16 mouse cellular contexts compared by ENCODE assay signal in the genomic region with DNA sequence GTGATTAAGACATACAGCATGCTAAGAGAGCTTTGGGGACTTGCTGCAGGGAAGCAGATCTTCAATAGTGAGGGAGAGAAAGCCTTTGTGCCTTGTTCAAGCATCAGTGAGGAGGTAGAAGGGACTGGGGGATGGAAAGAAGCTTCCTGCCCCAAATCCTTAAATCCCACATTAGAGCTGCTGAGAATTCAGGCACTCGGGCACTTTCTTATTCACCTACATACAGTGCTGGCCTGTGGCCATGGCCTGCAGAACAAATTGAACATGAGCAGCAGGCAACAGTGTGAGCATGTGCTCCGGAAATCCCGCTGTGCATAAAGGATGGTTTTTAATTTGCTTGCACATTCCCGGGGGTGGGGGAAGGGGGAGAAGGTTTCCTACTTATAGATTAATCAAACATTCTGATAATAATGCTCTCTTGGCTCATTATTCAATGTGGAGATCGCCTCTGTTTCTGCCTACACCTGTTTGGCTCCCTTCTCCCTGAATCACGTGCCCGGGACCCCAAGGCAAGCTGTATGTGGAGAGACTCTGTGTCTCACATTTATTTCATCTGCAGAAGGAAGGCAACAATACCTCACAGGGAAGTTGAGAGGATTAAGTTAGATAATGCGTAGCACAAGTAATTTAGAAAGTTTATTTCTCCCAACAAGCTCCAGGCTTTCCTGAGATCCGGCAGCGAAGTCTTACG.
DNase-seq lines count a peak whose midpoint lies in the region; ATAC-seq and TF ChIP-seq lines count a peak whose summit lies in the region.
"Had no signal": no experiment of that assay in that cellular context is flagged by ENCODE, and none has a peak within 500 bp of the region (broad histone marks: within the 10 kb centered on the region; RNA-seq: fewer than 3 reads in every experiment).

No protein-coding gene starts in this region.

- no peaks in the 10 kb centered on the region for H3K36me3 ChIP-seq in forebrain, postnatal 0 days (ENCODE audit: insufficient read depth)
- H3K36me3 ChIP-seq in midbrain, postnatal 0 days (ENCODE audit: insufficient read depth, low read length): no peaks in the 10 kb centered on the region
- H3K36me3 ChIP-seq: heart, embryonic 13.5 days; lung, embryonic 15.5 days; midbrain, embryonic 12.5 days had no signal

- no peak overlapping the region for H3K9ac ChIP-seq in forebrain, postnatal 0 days
- no peak overlapping the region for H3K9ac ChIP-seq in midbrain, postnatal 0 days (replicated peaks; ENCODE audit: low read length, poor library complexity, severe bottlenecking)
- H3K9ac ChIP-seq: heart, embryonic 13.5 days; lung, embryonic 15.5 days; midbrain, embryonic 12.5 days had no signal

- H3K4me1 ChIP-seq in cerebellum, adult 2 months (ENCODE audit: control insufficient read depth, insufficient read depth, low read length): peaks cover 9% of the 10 kb centered on the region
- H3K4me1 ChIP-seq in forebrain, postnatal 0 days (ENCODE audit: insufficient read depth): peaks cover 4% of the 10 kb centered on the region
- 0 out of 2 replicates have a peak, but pooled peaks cover 6% of the 10 kb centered on the region for H3K4me1 ChIP-seq in midbrain, postnatal 0 days (ENCODE audit: insufficient read depth, low read length)
- H3K4me1 ChIP-seq: lung, embryonic 15.5 days had no signal

- no peaks in the 10 kb centered on the region for H3K27me3 ChIP-seq in cerebellum, adult 2 months (ENCODE audit: control insufficient read depth, insufficient read depth, low read length)
- H3K27me3 ChIP-seq in forebrain, postnatal 0 days (ENCODE audit: insufficient read depth, low read length): no peaks in the 10 kb centered on the region
- no peaks in the 10 kb centered on the region for H3K27me3 ChIP-seq in midbrain, postnatal 0 days (ENCODE audit: insufficient read depth, low read length)
- H3K27me3 ChIP-seq: heart, embryonic 13.5 days; lung, embryonic 15.5 days had no signal

- intact Hi-C loops in left cerebral cortex, postnatal 4 days (cut with DNase I): no loop called here

- H3K4me3 ChIP-seq in cerebellum, adult 2 months (replicated peaks; ENCODE audit: insufficient read depth, low read depth, low read length): no peak overlapping the region
- H3K4me3 ChIP-seq in forebrain, postnatal 0 days (ENCODE audit: low read depth, low read length): no peak overlapping the region
- H3K4me3 ChIP-seq in midbrain, postnatal 0 days (ENCODE audit: low read depth, low read length): no peak overlapping the region
- H3K4me3 ChIP-seq: heart, embryonic 13.5 days; lung, embryonic 15.5 days; midbrain, embryonic 12.5 days had no signal

- H3K4me2 ChIP-seq in forebrain, postnatal 0 days (ENCODE audit: low read depth): no peak overlapping the region
- 0 out of 2 replicates have a peak overlapping the region, but pooled peaks have one; percentile 7 for H3K4me2 ChIP-seq in midbrain, postnatal 0 days (ENCODE audit: low read depth, low read length, poor library complexity, severe bottlenecking)
- H3K4me2 ChIP-seq: heart, embryonic 13.5 days; lung, embryonic 15.5 days; midbrain, embryonic 12.5 days had no signal

- DNase-seq in left cerebral cortex, postnatal 4 days: peak; percentile 53
- no peak for DNase-seq in left cerebral cortex, adult 8-10 months (ENCODE audit: low spot score in 2 of 2)
- DNase-seq in cerebellum, adult 2 months: peak; percentile 31 to 60
- DNase-seq in forebrain, postnatal 0 days: peak; percentile 39
- DNase-seq in midbrain, postnatal 0 days (ENCODE audit: low spot score): peak; percentile 51
- DNase-seq in adrenal gland, postnatal 10 days: no peak
- DNase-seq: gastrocnemius, postnatal 10 days; kidney, postnatal 25 days; thymus, adult 2 months had no signal

- no peaks in the 10 kb centered on the region for H3K9me3 ChIP-seq in forebrain, postnatal 0 days (ENCODE audit: low read length)
- no peaks in the 10 kb centered on the region for H3K9me3 ChIP-seq in midbrain, postnatal 0 days (ENCODE audit: low read length)
- H3K9me3 ChIP-seq: heart, embryonic 13.5 days; lung, embryonic 15.5 days; midbrain, embryonic 12.5 days had no signal

- peak; percentile 32; the same call in 1 of the 2 replicates for ATAC-seq in forebrain, postnatal 0 days
- ATAC-seq in midbrain, postnatal 0 days (ENCODE audit: low FRiP score): no peak
- no peak for ATAC-seq in frontal cortex, adult (ENCODE audit: low TSS enrichment)
- no peak for ATAC-seq in megakaryocyte-erythroid progenitor cell, adult 5-6 weeks (replicated peaks; ENCODE audit: low FRiP score, low TSS enrichment, poor library complexity, severe bottlenecking)
- ATAC-seq: activated CD4-positive, CD25-positive, alpha-beta regulatory T cell, adult 4 months; inflammation-experienced regulatory T-cells, adult 6 months had no signal

- 47% methylated on average over 11 of the region's 11 CpGs for WGBS in cerebellum, adult 2 months
- 42% methylated on average over 11 of the region's 11 CpGs for WGBS in forebrain, postnatal 0 days
- 39% methylated on average over 11 of the region's 11 CpGs for WGBS in midbrain, postnatal 0 days

- no peak for TF ChIP-seq CTCF in cerebellum, adult 2 months (IDR thresholded peaks at IDR 0.05; ENCODE audit: borderline replicate concordance, insufficient read depth, low read depth, low read length)
- TF ChIP-seq CTCF in forebrain, postnatal 0 days (IDR thresholded peaks at IDR 0.05; ENCODE audit: low read depth): no peak
- TF ChIP-seq CTCF in midbrain, postnatal 0 days (IDR thresholded peaks at IDR 0.05): no peak

- H3K27ac ChIP-seq in cerebellum, adult 2 months (ENCODE audit: insufficient read depth, low read length): no peak overlapping the region
- H3K27ac ChIP-seq in forebrain, postnatal 0 days (ENCODE audit: low read depth, low read length): no peak overlapping the region
- no peak overlapping the region for H3K27ac ChIP-seq in midbrain, postnatal 0 days (ENCODE audit: low read depth, low read length)
- H3K27ac ChIP-seq: heart, embryonic 13.5 days; lung, embryonic 15.5 days; midbrain, embryonic 12.5 days had no signal

- TF ChIP-seq POLR2A in cerebellum, adult 2 months (IDR thresholded peaks at IDR 0.05; ENCODE audit: borderline replicate concordance, insufficient read depth, low read length): no peak

Comparison
In these comparisons a context has a peak if more than half of its experiments do, and no peak if none do; other contexts are left out.
1. DNase-seq: peak in left cerebral cortex, postnatal 4 days (single experiment), cerebellum, adult 2 months (2 of 2), forebrain, postnatal 0 days (single experiment) and midbrain, postnatal 0 days (single experiment); none in left cerebral cortex, adult 8-10 months (0 of 2) and adrenal gland, postnatal 10 days (single experiment).